Mouse (Mus musculus) hindbrain, postnatal 0 days (tissue): ENCODE measurements around the gene Cxcl9. TPM values are rescaled to one million over a fixed set of nuclear protein-coding genes. Genes with fewer than 3 reads are reported as not detected.

Experiments used
- ATAC-seq: fragments of 200-750 bp; cut with Nextera tagmentation; 2 replicates; pipeline ENCODE4 v1.8.0; 2017; ENCODE audit warnings: mild to moderate bottlenecking, moderate TSS enrichment, moderate library complexity
- DNase-seq: peaks from one replicate; pipeline ENCODE4 v3.0.0-alpha.2; 2015; ENCODE audit warnings: low spot score
- H3K27ac ChIP-seq: fragments of 300-500 bp; sonication (generic); 2 replicates; pipeline ENCODE4 v1.5.1; 2014; ENCODE audit warnings: mild to moderate bottlenecking
- H3K27me3 ChIP-seq: fragments of 300-500 bp; sonication (generic); 2 replicates; pipeline ENCODE4 v1.6.1; 2014; ENCODE audit warnings: low read length, mixed read lengths; ENCODE audit not compliant: insufficient read depth
- H3K36me3 ChIP-seq: fragments of 300-500 bp; sonication (generic); 2 replicates; pipeline ENCODE4 v1.6.1; 2014; ENCODE audit warnings: low read length, mixed read lengths; ENCODE audit not compliant: insufficient read depth
- H3K4me1 ChIP-seq: fragments of 300-500 bp; sonication (generic); 2 replicates; pipeline ENCODE4 v1.6.1; 2014; ENCODE audit warnings: antibody characterized with exemption, low read length, mixed read lengths; ENCODE audit not compliant: insufficient read depth
- H3K4me2 ChIP-seq: fragments of 300-500 bp; sonication (generic); 2 replicates; pipeline ENCODE4 v1.6.1; 2014; ENCODE audit warnings: low read depth, mild to moderate bottlenecking, low read length, moderate library complexity, mixed read lengths
- H3K4me3 ChIP-seq: fragments of 300-500 bp; sonication (generic); 2 replicates; pipeline ENCODE4 v1.5.1; 2014; ENCODE audit warnings: low read length
- H3K9ac ChIP-seq: fragments of 300-500 bp; sonication (generic); replicated peaks from 2 replicates; pipeline ENCODE4 v1.6.1; 2014; ENCODE audit warnings: mild to moderate bottlenecking, low read length, moderate library complexity, mixed read lengths
- H3K9me3 ChIP-seq: fragments of 300-500 bp; sonication (generic); 2 replicates; pipeline ENCODE4 v1.6.1; 2016; ENCODE audit warnings: low read length, mixed read lengths
- CTCF ChIP-seq: IDR thresholded peaks from 2 replicates; pipeline ENCODE4 v1.5.1; 2016; ENCODE audit warnings: antibody characterized with exemption, control low read depth, low read depth
- WGBS: fragments of 180-500 bp; shearing (Covaris S2); extraction: QIAGEN DNeasy Blood & Tissue Kit; methylation state at CpG from one replicate; pipeline ENCODE4 v1.1.7; 2014; 5-methylcytosine and 5-hydroxymethylcytosine counted together
- polyA plus RNA-seq: library from polyadenylated mRNA; unstranded; fragments of >200 nt; fragmentation: Nextera tagmentation; extraction: Ambion mirVana; gene quantifications from 2 replicates; pipeline ENCODE4 v1.2.1, GENCODE M21; 2015
- total RNA-seq: library from RNA; depleted of rRNA; stranded (reverse); fragments of >200 nt; gene quantifications from 2 replicates; pipeline ENCODE4 v1.2.3, GENCODE M21; 2014; rRNA removed

Gene Cxcl9
- total and polyA plus RNA-seq, 2 experiments from 2014 or later, result not detected

- no peak for TF ChIP-seq CTCF
- 71% methylated on average over 3 of the region's 3 CpGs for WGBS
Observed at GRCm38 (mm10) chr5:92283107-92283506, 44.8 kb downstream of the Cxcl9 start.

GRCm38 (mm10) chr5:92282571-92282970 lies 45.3 kb downstream of the Cxcl9 start:
- H3K4me2 ChIP-seq, result no peak overlapping the region
- peak; percentile 23 for DNase-seq
- 56% methylated on average over 4 of the region's 4 CpGs for WGBS

More at GRCm38 (mm10) chr5:92283107-92283506, 44.8 kb downstream of the Cxcl9 start:
- Histone ChIP-seq H3K27me3 (no peaks in the 10 kb centered on the region), H3K27ac (no peak overlapping the region), H3K4me1 (no peaks in the 10 kb centered on the region), H3K9ac (no peak overlapping the region), H3K36me3 (peaks cover 30% of the 10 kb centered on the region), H3K4me2 (no peak overlapping the region), H3K9me3 (no peaks in the 10 kb centered on the region), H3K4me3 (no peak overlapping the region)
- no peak for ATAC-seq
- no peak for DNase-seq

DNA sequence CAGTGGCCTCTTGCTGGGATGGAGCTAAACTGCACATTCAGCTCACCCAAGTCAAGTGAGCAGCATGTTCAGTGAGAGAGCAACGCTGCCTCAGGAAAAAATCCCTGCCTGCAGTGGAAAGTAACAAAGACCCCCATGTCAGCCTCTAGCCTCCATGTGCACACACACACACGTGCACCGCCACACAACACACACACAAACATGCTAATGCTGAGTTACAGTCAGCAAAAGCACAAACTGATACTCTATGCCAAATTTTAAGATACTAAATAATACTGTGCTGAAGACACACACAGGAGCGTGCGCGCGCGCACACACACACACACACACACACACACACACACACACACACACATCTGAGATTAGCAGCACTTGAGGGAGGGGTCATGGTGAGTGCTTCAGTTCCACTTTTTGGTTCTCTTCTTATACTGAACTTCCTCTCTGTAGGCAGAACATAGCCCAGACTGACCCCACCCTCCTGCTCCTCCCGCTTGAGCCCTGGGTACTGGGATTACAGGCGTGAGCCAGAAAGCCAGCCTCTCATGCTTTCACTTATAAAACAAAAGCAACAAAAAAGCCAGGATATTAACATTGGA lies 48.8 kb downstream of the Cxcl9 start:
- no peak for TF ChIP-seq CTCF
- Histone ChIP-seq H3K27me3 (no peaks in the 10 kb centered on the region), H3K27ac (no peak overlapping the region; the same call in 1 of the 2 replicates), H3K9me3 (no peaks in the 10 kb centered on the region), H3K36me3 (no peaks in the 10 kb centered on the region), H3K9ac (no peak overlapping the region), H3K4me1 (no peaks in the 10 kb centered on the region), H3K4me3 (no peak overlapping the region), H3K4me2 (no peak overlapping the region)
- ATAC-seq (no peak), DNase-seq (no peak)
- WGBS, result 82% methylated on average over 10 of the region's 10 CpGs

More at GRCm38 (mm10) chr5:92282571-92282970, 45.3 kb downstream of the Cxcl9 start:
- H3K27me3 ChIP-seq, result no peaks in the 10 kb centered on the region
- no peak overlapping the region for H3K9ac ChIP-seq
- H3K36me3 ChIP-seq, result peaks cover 24% of the 10 kb centered on the region
- H3K9me3 ChIP-seq, result no peaks in the 10 kb centered on the region
- H3K4me1 ChIP-seq, result no peaks in the 10 kb centered on the region
- ATAC-seq, result no peak
- H3K4me3 ChIP-seq, result no peak overlapping the region
- no peak for TF ChIP-seq CTCF
- H3K27ac ChIP-seq, result no peak overlapping the region

DNA sequence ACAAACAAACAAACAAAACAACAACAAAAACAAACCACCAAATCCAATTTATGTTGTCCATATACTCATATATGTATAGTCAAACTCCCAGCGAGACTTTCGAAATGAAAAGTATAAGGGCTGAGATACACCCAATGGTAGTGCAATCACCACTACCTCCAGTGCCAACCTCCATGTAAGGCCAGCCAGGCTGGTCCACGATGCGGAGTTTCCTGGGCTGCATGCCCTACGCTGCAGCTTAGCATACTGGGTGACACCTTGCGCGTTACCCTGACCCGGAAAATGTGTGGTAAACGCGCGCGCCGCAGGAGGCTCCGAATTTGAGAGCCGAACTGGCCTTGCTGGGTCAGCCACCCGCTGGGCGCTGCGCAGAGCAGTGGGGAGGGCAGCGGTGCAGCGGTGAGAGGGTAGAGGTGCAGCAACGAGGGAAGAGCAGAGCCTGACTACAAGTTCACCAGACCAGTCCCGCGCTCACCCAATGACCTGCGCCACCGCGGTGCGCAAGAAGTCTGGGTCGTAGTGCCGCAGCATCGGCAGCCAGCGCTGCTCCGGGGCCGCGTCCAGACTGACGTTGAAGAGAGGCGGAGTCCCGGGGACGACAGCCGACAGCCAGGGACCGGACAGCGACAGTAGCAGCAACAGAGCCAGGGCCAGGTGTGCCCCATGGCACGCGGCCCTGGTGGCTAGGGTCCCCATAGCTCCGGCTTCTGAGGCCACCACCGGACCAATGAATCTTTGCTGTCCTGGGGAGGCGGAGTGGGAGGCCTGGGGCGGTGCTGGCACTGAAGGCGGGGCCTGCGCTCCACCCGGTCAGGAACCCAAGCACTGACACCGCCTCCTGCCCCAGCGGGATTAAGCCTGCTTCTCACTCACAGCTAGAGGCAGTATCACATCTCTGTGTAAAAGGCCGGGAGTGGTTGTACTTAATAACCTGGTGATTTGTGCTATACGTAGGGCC lies 50.2 kb downstream of the Cxcl9 start, which contains the start of gene Naaa:
Gene Naaa, minus strand, starts transcription at position 734 of the 958 bp plus-strand sequence.
- DNase-seq, result peak; percentile 82
- H3K4me2 ChIP-seq, result peak within 1 kb of the TSS; percentile 83
- H3K9me3 ChIP-seq, result no peaks in the 10 kb centered on the region
- peak; percentile 90 for ATAC-seq
- peak within 1 kb of the TSS; percentile 61 for H3K27ac ChIP-seq
- no peaks in the 10 kb centered on the region for H3K36me3 ChIP-seq
- no peaks in the 10 kb centered on the region for H3K27me3 ChIP-seq
- peak within 1 kb of the TSS; percentile 51 for H3K9ac ChIP-seq
- WGBS, result 3% methylated on average over 54 of the region's 54 CpGs
- H3K4me1 ChIP-seq, result no peaks in the 10 kb centered on the region
- TF ChIP-seq CTCF, result peak; percentile 54
- peak within 1 kb of the TSS; percentile 51 for H3K4me3 ChIP-seq

Other genes starting within 250 kb of the Cxcl9 start
- gene G3bp2, start 244.4 kb downstream of the Cxcl9 start, total RNA-seq, result 132 and 143 TPM in 2 replicates
- gene G3bp2, start 244.4 kb downstream of the Cxcl9 start, polyA plus RNA-seq, result 265 and 271 TPM in 2 replicates
- 16.1 and 17.7 TPM in 2 replicates for gene Uso1, start 190.1 kb downstream of the Cxcl9 start, total RNA-seq
- 29.6 and 29.8 TPM in 2 replicates for gene Uso1, start 190.1 kb downstream of the Cxcl9 start, polyA plus RNA-seq
- gene U90926, start 112.7 kb downstream of the Cxcl9 start, total RNA-seq, result not detected in 2 replicates
- not detected in 2 replicates for gene U90926, start 112.7 kb downstream of the Cxcl9 start, polyA plus RNA-seq
- gene Ppef2, start 71.8 kb downstream of the Cxcl9 start, total RNA-seq, result 1.5 and 3.5 TPM in 2 replicates
- 0.35 and 0.43 TPM in 2 replicates for gene Ppef2, start 71.8 kb downstream of the Cxcl9 start, polyA plus RNA-seq
- 28.9 and 44.9 TPM in 2 replicates for gene Naaa, start 49.9 kb downstream of the Cxcl9 start, total RNA-seq
- 29.1 TPM in 2 replicates for gene Naaa, start 49.9 kb downstream of the Cxcl9 start, polyA plus RNA-seq
- gene Sdad1, start 17.6 kb downstream of the Cxcl9 start, total RNA-seq, result 27.3 and 28.3 TPM in 2 replicates
- 30.6 and 30.7 TPM in 2 replicates for gene Sdad1, start 17.6 kb downstream of the Cxcl9 start, polyA plus RNA-seq
- gene Art3, start 3.7 kb upstream of the Cxcl9 start, total RNA-seq, result 1.8 and 4.1 TPM in 2 replicates
- gene Art3, start 3.7 kb upstream of the Cxcl9 start, polyA plus RNA-seq, result 8.0 and 10.2 TPM in 2 replicates
- not detected in 2 replicates for gene Cxcl10, start 20.8 kb upstream of the Cxcl9 start, total RNA-seq
- gene Cxcl10, start 20.8 kb upstream of the Cxcl9 start, polyA plus RNA-seq, result 0.54 and 0.80 TPM in 2 replicates
- gene Nup54, start 107.1 kb upstream of the Cxcl9 start, total RNA-seq, result 72.6 and 90.2 TPM in 2 replicates
- gene Nup54, start 107.1 kb upstream of the Cxcl9 start, polyA plus RNA-seq, result 41.3 and 42.3 TPM in 2 replicates
- gene Scarb2, start 178.8 kb upstream of the Cxcl9 start, total RNA-seq, result 112 and 125 TPM in 2 replicates
- gene Scarb2, start 178.8 kb upstream of the Cxcl9 start, polyA plus RNA-seq, result 21.7 and 22.9 TPM in 2 replicates
- gene Fam47e, start 227.0 kb upstream of the Cxcl9 start, total RNA-seq, result 0.68 and 1.9 TPM in 2 replicates
- 1.4 and 1.5 TPM in 2 replicates for gene Fam47e, start 227.0 kb upstream of the Cxcl9 start, polyA plus RNA-seq